Mouse (Mus musculus): ENCODE data around the gene Cpm. TPM values are rescaled to one million over a fixed set of nuclear protein-coding genes. Genes with fewer than 3 reads are reported as not detected.

Cpm gene
- polyA plus RNA-seq, 1 experiment, result 0.07 TPM

DNA sequence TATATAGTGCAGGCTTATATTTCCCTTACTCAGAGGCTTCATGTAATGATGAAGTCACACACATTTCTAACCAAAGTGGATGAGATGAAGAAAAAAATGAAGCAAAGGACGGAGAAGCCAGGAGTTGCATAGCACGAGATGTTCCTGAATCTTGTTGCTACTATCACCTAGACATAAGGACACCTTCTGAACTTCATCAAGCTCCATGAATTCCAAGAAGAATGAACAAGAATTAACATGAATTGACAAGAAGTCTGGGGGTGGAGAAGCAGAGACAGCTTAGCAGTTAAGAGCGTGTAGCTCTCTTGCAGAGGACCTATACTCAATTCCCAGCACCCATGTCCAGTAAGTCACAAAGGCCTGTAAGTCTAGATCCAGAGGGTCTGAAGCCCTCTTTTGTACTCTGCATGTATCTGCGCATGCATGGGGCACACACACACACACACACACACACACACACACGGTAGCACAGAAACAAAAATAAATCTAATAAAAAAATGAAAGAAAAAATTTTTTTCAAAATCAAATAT, 36.2 kb upstream of the Cpm start:
- no peaks in the 10 kb centered on the region for H3K36me3 ChIP-seq (ENCODE audit: control insufficient read depth, insufficient read depth)
- H3ac ChIP-seq (ENCODE audit: control insufficient read depth, insufficient read length), result no peak overlapping the region
- no peak overlapping the region for H3K4me3 ChIP-seq
- no peaks in the 10 kb centered on the region for H3K79me2 ChIP-seq (ENCODE audit: control insufficient read depth, insufficient read depth)
- TF ChIP-seq MYOD1 (IDR thresholded peaks at IDR 0.05; ENCODE audit: control insufficient read depth in 1 of 3, insufficient read length in 2 of 3, low read depth in 2 of 3) (no peak), CEBPB (IDR thresholded peaks at IDR 0.05; ENCODE audit: insufficient read depth, poor library complexity, severe bottlenecking) (no peak), E2F4 (IDR thresholded peaks at IDR 0.05; ENCODE audit: insufficient read depth) (no peak), POLR2AphosphoS2 (IDR thresholded peaks at IDR 0.05; ENCODE audit: insufficient read length, low read depth) (no peak), MAX (IDR thresholded peaks at IDR 0.05; ENCODE audit: low read depth) (no peak), REST (IDR thresholded peaks at IDR 0.05; ENCODE audit: insufficient read depth, insufficient read length) (no peak), MYOG (IDR thresholded peaks at IDR 0.05; ENCODE audit: control insufficient read depth in 1 of 3, insufficient read depth in 1 of 3, insufficient read length in 2 of 3, low read depth in 2 of 3) (no peak), TCF3 (IDR thresholded peaks at IDR 0.05; ENCODE audit: insufficient read length, low read depth) (no peak), POLR2A (IDR thresholded peaks at IDR 0.05; ENCODE audit: insufficient read length, low read depth) (no peak), SRF (IDR thresholded peaks at IDR 0.05; ENCODE audit: control insufficient read depth, insufficient read length, low read depth) (no peak), USF1 (IDR thresholded peaks at IDR 0.05; ENCODE audit: low read depth) (no peak), TCF12 (IDR thresholded peaks at IDR 0.05; ENCODE audit: insufficient read depth, poor library complexity, severe bottlenecking) (no peak)
- peaks cover 19% of the 10 kb centered on the region for H3K27me3 ChIP-seq (ENCODE audit: control insufficient read depth, insufficient read depth, insufficient read length)
- no peak overlapping the region for H3K4me2 ChIP-seq (ENCODE audit: low read depth)

DNA sequence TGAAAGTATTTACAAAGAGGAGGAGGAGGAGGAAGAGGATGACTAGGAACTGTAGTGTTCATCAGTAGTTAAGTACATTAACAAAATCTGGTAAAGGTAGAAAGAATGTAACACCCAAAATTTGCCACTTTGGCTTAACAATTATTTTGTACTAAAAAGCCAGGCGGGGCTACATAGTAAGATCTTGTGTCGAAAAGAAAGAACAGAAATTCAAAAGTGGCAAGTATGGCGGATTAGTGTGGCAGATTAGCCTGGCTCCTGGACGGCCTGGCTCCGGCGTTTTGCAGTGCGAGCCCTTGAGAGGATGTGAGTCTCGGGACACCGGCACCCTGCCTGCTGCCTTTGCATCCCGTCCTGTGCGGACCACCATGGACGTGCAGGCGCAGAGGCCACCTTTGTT, 35.4 kb upstream of the Cpm start:
- H3K36me3 ChIP-seq (ENCODE audit: control insufficient read depth, insufficient read depth), result no peaks in the 10 kb centered on the region
- H3ac ChIP-seq (ENCODE audit: control insufficient read depth, insufficient read length), result no peak overlapping the region
- H3K4me3 ChIP-seq, result no peak overlapping the region
- H3K27me3 ChIP-seq (ENCODE audit: control insufficient read depth, insufficient read depth, insufficient read length), result peaks cover 19% of the 10 kb centered on the region
- no peak overlapping the region for H3K4me2 ChIP-seq (ENCODE audit: low read depth)
- TF ChIP-seq MYOG (IDR thresholded peaks at IDR 0.05; ENCODE audit: control insufficient read depth in 1 of 3, insufficient read depth in 1 of 3, insufficient read length in 2 of 3, low read depth in 2 of 3) (no peak), TCF12 (IDR thresholded peaks at IDR 0.05; ENCODE audit: insufficient read depth, poor library complexity, severe bottlenecking) (no peak), REST (IDR thresholded peaks at IDR 0.05; ENCODE audit: insufficient read depth, insufficient read length) (no peak), POLR2AphosphoS2 (IDR thresholded peaks at IDR 0.05; ENCODE audit: insufficient read length, low read depth) (no peak), POLR2A (IDR thresholded peaks at IDR 0.05; ENCODE audit: insufficient read length, low read depth) (no peak)
- no peaks in the 10 kb centered on the region for H3K79me2 ChIP-seq (ENCODE audit: control insufficient read depth, insufficient read depth)

DNA sequence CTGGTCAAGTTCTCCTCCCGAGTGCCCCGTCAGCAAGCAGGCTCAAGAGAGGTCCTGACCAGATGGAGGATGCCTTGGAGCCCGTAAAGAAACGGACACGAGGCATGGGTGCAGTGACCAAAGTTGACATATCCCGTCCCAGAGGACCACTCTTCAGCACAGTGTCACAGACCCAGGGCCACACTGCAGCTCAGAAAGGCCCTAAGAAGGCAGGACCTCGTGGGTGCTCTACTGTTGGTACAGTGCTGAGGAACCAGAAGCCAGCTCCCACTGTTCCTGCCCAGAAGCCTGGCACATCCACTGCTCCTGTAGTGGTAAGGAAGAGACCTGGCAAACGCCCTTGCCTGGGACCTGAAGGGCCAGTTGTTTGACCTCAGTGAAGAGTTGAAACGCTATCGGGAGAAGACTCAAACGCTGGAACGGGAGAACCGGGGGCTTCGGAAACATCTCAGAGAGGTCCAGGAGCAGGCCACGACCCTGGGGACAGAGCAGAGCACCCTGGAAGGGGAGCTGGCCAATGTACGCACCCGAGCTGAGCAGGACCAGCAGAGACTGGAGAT, 34.9 kb upstream of the Cpm start:
- peaks cover 19% of the 10 kb centered on the region for H3K27me3 ChIP-seq (ENCODE audit: control insufficient read depth, insufficient read depth, insufficient read length)
- TF ChIP-seq MYOD1 (IDR thresholded peaks at IDR 0.05; ENCODE audit: control insufficient read depth in 1 of 3, insufficient read length in 2 of 3, low read depth in 2 of 3), result no peak
- no peak for TF ChIP-seq USF1 (IDR thresholded peaks at IDR 0.05; ENCODE audit: low read depth)
- no peak for TF ChIP-seq SRF (IDR thresholded peaks at IDR 0.05; ENCODE audit: control insufficient read depth, insufficient read length, low read depth)
- no peak for TF ChIP-seq POLR2AphosphoS2 (IDR thresholded peaks at IDR 0.05; ENCODE audit: insufficient read length, low read depth)
- no peak for TF ChIP-seq TCF3 (IDR thresholded peaks at IDR 0.05; ENCODE audit: insufficient read length, low read depth)
- no peak for TF ChIP-seq CEBPB (IDR thresholded peaks at IDR 0.05; ENCODE audit: insufficient read depth, poor library complexity, severe bottlenecking)
- no peak for TF ChIP-seq MAX (IDR thresholded peaks at IDR 0.05; ENCODE audit: low read depth)
- TF ChIP-seq TCF12 (IDR thresholded peaks at IDR 0.05; ENCODE audit: insufficient read depth, poor library complexity, severe bottlenecking), result no peak
- no peak for TF ChIP-seq MYOG (IDR thresholded peaks at IDR 0.05; ENCODE audit: control insufficient read depth in 1 of 3, insufficient read depth in 1 of 3, insufficient read length in 2 of 3, low read depth in 2 of 3)
- no peak for TF ChIP-seq POLR2A (IDR thresholded peaks at IDR 0.05; ENCODE audit: insufficient read length, low read depth)
- TF ChIP-seq E2F4 (IDR thresholded peaks at IDR 0.05; ENCODE audit: insufficient read depth), result no peak
- no peak for TF ChIP-seq REST (IDR thresholded peaks at IDR 0.05; ENCODE audit: insufficient read depth, insufficient read length)
- no peak overlapping the region for H3ac ChIP-seq (ENCODE audit: control insufficient read depth, insufficient read length)
- H3K79me2 ChIP-seq (ENCODE audit: control insufficient read depth, insufficient read depth), result no peaks in the 10 kb centered on the region
- no peak overlapping the region for H3K4me3 ChIP-seq
- no peaks in the 10 kb centered on the region for H3K36me3 ChIP-seq (ENCODE audit: control insufficient read depth, insufficient read depth)
- no peak overlapping the region for H3K4me2 ChIP-seq (ENCODE audit: low read depth)

GRCm38 (mm10) chr10:117594913-117595312, 34.4 kb upstream of the Cpm start:
- TF ChIP-seq SRF (IDR thresholded peaks at IDR 0.05; ENCODE audit: control insufficient read depth, insufficient read length, low read depth) (no peak), TCF3 (IDR thresholded peaks at IDR 0.05; ENCODE audit: insufficient read length, low read depth) (no peak), POLR2A (IDR thresholded peaks at IDR 0.05; ENCODE audit: insufficient read length, low read depth) (no peak), USF1 (IDR thresholded peaks at IDR 0.05; ENCODE audit: low read depth) (no peak), CEBPB (IDR thresholded peaks at IDR 0.05; ENCODE audit: insufficient read depth, poor library complexity, severe bottlenecking) (no peak), MAX (IDR thresholded peaks at IDR 0.05; ENCODE audit: low read depth) (no peak), POLR2AphosphoS2 (IDR thresholded peaks at IDR 0.05; ENCODE audit: insufficient read length, low read depth) (no peak), TCF12 (IDR thresholded peaks at IDR 0.05; ENCODE audit: insufficient read depth, poor library complexity, severe bottlenecking) (no peak), REST (IDR thresholded peaks at IDR 0.05; ENCODE audit: insufficient read depth, insufficient read length) (no peak), E2F4 (IDR thresholded peaks at IDR 0.05; ENCODE audit: insufficient read depth) (no peak), MYOG (IDR thresholded peaks at IDR 0.05; ENCODE audit: control insufficient read depth in 1 of 3, insufficient read depth in 1 of 3, insufficient read length in 2 of 3, low read depth in 2 of 3) (no peak), MYOD1 (IDR thresholded peaks at IDR 0.05; ENCODE audit: control insufficient read depth in 1 of 3, insufficient read length in 2 of 3, low read depth in 2 of 3) (no peak)
- H3K36me3 ChIP-seq (ENCODE audit: control insufficient read depth, insufficient read depth), result no peaks in the 10 kb centered on the region
- peaks cover 19% of the 10 kb centered on the region for H3K27me3 ChIP-seq (ENCODE audit: control insufficient read depth, insufficient read depth, insufficient read length)

More at GRCm38 (mm10) chr10:117594913-117595312, 34.4 kb upstream of the Cpm start:
- Histone ChIP-seq H3K4me2 (ENCODE audit: low read depth) (no peak overlapping the region), H3K79me2 (ENCODE audit: control insufficient read depth, insufficient read depth) (no peaks in the 10 kb centered on the region), H3ac (ENCODE audit: control insufficient read depth, insufficient read length) (no peak overlapping the region), H3K4me3 (no peak overlapping the region)
